Mouse (Mus musculus): Measurements from ENCODE around the gene Ceacam18. TPM values are rescaled to one million over a fixed set of nuclear protein-coding genes. Genes with fewer than 3 reads are reported as not detected.

Ceacam18 gene
- total RNA-seq (2014; fragmentation: Nextera tagmentation) (not detected in 2 replicates), total RNA-seq (2017) (not detected in 2 replicates)

DNA sequence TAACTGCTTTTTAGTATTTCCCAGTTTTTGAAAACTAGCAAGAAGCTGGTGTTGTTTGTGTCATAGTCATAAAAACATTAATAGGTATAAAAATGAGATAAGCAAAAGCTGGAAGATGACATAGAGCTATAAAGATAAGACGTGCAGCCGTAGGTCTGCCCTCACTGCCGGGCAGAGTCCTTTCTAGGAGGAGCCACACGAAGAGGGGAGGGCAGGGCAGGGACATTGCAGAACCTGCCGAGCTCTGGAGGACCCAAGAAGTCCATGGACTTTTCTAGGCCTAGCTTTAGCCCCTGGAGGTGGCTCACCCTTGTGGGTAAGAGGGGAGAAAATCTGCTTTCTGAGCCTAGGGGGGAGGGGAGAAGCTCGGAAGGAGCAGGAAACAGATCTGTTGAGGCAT lies at the start of gene Ceacam18:
Gene Ceacam18 (plus strand): TSS at position 208 of the 400 bp plus-strand sequence.
- no peak for ATAC-seq (replicated peaks; ENCODE audit: low FRiP score, low TSS enrichment, poor library complexity, severe bottlenecking)

DNA sequence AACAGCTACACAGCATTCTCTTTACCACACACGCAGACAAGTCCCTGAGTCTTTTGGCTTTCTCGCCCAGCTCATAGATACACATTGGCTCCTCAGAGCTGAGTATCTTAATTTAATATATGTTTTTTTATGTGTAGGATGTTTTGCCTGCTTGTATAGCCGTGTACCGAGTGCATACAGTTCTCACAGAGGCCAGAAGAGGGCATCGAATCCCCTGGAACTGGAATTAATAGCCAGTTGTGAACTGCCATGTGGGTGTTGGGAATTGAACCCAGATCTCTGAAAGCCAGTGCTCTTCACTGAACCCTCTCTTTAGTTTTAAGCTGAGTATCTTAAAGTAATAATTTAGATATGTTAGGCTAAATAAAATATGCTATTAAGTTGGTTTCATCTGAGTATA lies 49.7 kb upstream of the Ceacam18 start:
- ATAC-seq (replicated peaks; ENCODE audit: low FRiP score, low TSS enrichment, poor library complexity, severe bottlenecking): no peak

DNA sequence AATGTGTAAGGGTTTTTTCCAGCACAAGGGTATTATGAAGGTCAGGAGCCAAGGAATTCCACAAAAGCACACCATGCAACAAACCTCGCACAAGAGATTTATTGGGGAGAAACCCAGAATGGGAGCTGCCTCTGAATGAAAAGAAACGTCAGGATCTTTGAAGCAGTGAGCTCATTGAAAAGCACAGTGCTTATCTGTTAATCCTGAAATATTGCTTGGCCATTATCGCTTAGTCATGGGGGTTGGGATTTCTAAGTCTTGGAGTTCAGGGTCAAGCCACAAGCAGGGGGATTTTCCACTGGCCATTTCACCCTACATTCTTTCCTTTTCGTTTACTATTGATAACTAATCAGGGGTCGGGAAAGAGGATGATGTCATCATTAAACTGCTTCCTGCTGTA lies 32.6 kb upstream of the Ceacam18 start:
- no peak for ATAC-seq (replicated peaks; ENCODE audit: low FRiP score, low TSS enrichment, poor library complexity, severe bottlenecking)

DNA sequence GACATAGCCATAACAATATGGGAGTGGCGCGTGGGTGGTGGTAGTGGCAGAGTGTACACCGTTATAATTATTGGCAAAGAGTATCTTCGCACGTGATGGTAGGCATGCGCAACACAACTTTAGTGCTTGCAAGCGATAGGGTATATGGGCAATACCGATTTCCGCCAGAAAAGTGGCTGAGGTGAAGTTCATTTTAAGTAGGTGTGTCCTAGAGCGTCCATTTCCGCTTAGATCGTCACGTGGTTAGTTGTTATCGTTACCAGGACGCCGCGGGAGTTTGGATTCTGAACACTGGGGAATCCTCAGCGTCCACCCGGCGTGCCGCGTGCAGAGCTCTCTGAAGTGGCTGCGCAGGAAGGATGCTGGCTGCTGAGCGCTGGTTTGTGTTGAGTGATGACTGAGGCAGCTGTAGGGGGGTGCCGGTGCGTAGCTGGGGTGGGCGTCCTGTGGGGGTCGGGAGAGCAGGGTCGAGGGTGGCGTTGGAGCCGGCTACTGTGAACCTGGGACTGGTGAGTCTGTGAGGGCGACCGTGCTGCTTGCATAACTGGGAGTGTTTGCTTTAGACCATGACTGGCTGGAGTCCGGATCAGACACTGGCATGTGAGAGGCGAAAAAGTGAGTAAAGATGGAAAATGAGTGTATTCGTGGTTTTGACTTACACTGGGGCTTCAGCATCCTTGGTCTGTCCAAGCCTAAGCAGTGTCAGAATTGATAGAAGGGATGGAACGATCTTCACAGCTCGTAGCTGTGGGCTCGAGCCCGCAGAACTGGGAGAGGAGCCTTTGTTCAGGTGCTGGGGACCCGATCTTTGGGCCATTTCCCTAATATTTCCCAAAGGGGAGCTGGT lies 27.4 kb upstream of the Ceacam18 start, which contains the start of gene Zfp819:
Gene Zfp819 (plus strand): TSS at position 274 of the 847 bp plus-strand sequence.
- peak; percentile 44 for ATAC-seq (replicated peaks; ENCODE audit: low FRiP score, low TSS enrichment, poor library complexity, severe bottlenecking)

DNA sequence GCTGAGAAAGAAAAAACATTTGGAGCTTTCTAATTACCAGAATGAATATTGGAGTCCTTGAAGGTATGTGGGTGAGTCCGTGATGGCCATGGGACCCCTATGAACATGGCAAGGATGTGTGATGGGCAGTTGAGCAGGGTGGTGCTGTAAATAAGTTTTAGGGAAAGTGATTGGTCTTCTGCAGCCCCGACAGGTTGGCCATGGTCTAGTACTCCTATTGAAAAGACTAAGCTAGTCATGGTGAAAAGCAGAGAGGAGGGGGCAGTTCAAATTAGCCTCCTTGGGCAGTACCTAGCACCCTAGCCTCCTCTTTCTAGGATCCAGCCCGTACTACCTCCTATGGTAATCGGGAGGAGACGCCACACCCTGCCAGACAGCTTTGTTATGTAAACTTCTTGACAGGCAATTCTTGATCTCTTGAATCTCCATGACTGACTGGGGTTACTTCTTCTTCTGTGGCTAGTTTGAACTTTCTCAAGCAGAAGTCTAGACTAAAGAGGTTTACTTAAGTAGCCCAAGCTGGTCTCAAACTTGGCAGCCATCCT lies 26.7 kb upstream of the Ceacam18 start:
- no peak for ATAC-seq (replicated peaks; ENCODE audit: low FRiP score, low TSS enrichment, poor library complexity, severe bottlenecking)

DNA sequence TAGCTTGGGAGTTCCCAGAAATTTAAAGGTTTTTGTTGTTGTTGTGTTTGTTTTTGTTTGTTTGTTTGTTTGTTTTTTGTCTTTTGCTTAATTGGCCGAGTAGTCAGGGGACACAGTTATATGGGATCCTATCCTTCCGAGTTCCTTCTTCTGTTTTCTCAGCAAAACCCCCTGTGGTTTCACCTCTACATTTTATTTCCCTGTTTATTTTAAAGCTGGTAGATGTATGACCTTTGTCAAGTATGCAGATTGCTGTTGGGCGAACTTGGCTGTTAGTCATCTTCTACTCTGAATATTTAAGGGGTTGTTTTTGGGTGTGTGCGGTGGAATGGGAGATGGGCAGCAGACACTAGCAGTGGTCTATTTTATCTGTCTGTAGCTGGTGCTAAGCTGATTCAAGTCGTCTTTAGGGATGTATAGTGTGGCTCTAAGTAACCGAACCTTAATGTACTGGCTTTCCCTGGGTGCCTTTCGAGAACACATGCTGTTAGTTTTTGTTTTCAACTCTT lies 26.1 kb upstream of the Ceacam18 start:
- ATAC-seq (replicated peaks; ENCODE audit: low FRiP score, low TSS enrichment, poor library complexity, severe bottlenecking): no peak

DNA sequence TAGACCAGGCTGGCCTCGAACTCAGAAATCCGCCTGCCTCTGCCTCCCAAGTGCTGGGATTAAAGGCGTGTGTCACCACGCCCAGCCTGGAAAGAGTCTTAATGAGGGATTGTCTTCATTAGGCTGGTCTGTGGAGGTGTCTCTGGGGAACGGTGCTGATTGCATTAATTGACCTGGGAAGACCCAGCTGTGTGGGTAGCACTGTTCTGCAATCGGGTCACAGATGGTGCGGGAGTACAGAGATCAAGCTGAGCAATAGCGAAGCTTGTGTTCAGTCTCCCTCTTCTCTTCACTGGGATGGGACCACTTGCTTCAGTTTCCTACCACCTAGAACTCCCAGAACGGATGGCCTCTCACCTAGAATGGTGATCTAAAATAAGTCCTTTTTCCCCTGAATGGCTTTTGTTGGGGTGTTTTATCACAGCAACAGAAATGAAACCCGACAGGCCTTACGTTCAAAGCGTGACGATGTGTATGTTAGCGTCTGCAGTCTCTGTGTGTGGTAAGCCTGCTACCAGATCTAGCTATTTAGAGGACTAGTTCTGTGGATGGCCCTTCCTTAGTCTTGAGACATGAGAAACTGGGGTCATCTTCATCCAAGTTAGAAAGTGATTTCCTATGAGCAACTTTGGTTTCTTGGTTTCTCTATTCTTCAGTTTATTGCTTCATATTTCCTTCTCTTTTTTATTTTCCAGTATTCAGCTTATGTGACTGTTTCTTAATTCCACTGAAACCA lies 20.5 kb upstream of the Ceacam18 start:
- ATAC-seq (replicated peaks; ENCODE audit: low FRiP score, low TSS enrichment, poor library complexity, severe bottlenecking): no peak

DNA sequence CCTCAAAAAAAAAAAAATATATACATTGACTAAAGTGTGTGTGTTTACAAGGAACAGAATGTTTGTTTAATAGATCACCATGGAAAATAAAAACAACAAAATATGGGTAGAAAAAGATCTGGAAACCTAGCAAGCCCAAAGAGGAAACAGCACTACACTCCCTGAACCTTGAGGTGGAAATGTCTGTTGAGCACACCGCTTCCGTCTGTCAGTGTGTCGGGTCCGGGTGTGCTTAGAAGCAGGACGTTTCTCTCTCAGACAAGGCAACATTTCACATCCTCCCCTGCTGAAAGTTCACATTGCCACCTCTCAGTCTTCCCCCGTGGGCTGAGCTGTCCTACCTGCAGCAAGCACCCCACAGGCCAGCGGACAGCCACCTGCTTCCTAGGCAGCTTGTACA lies 11.6 kb upstream of the Ceacam18 start:
- no peak for ATAC-seq (replicated peaks; ENCODE audit: low FRiP score, low TSS enrichment, poor library complexity, severe bottlenecking)

DNA sequence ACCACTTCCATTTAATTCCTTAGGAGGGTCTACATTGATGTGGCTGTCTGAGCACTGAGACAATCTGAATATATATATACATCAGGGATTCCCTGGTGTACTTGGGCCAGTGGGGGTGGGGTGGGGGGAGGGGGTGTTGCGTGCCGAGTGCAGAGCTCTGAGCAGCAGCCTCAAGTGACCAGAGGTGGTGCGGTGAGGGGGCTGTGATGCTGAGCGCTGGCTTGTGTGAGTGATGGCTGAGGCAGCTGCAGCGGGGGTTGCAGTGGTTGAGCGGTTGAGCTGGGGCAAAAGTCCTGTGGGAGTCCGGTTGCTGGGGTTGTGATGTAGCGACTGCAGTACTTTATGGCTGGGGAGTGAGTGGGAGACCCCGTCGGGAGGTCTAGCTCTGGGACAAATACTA lies 10.7 kb upstream of the Ceacam18 start:
- no peak for ATAC-seq (replicated peaks; ENCODE audit: low FRiP score, low TSS enrichment, poor library complexity, severe bottlenecking)

DNA sequence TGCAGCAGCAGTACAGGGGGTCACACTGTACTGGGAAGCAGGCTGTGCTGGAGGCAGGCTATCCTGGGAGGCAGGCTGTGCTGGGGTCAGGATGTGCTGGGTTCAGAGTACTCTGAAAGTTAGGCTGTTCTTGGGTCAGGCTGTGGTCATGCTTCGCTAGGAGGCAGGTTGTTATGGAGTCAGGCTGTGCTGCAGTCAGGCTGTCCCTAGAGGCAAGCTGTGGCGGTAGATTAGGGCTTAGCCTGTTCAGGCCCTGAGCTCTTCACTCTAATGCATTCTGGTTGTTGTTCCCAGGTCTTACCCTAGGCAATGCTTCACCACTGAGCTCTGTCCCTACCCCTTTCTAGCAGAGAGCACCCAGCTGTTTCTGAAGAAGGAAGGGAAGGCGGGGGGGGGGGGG lies 9.4 kb upstream of the Ceacam18 start:
- ATAC-seq (replicated peaks; ENCODE audit: low FRiP score, low TSS enrichment, poor library complexity, severe bottlenecking): no peak

DNA sequence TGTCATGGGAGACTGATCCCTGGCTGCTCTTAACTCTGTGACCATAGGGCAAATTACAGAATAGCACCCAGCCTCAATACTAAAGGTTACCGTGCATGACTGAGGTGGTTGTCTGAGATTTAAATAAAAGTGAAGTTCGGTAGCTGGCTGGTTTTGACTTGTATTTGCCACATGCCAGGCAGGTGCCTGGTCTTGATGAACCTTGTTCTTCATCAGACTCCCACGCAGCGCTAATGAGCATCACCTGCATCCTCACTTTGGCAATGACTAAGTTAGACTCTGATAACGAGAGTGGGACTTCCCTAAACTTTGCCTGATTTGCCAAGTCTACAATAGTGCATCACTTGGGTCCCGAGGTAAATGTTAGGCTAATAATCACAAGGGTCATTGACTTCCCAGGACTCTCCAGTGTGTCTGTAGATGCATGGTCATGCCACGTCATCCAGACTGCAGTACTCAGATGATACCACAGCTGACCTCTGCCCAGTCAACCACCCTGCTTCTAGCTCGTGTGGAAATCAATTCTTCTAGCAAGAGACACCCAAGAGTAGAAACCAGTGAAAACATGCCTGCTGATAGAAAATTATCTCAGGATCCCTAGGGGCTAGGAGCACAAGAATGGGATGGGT lies 8.6 kb upstream of the Ceacam18 start:
- no peak for ATAC-seq (replicated peaks; ENCODE audit: low FRiP score, low TSS enrichment, poor library complexity, severe bottlenecking)

DNA sequence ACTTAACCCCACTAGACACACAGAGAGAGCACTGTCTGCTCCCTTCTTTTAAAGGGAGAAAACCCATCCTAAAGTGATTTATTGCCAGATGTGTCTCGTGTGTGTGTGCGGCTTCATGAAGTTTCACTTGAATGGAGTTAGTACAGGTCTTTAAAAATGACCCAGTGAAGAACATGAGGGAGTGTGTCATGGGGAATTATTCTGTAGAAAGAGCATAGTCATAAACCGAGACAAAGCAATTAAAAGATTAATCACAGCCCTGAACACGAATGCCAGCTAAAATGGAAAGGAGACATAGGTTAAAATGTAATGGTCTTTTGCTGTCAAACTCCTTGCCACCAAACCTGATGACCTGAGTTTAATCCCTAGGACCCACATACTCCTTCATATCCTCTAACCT lies 567 bp upstream of the Ceacam18 start:
- no peak for ATAC-seq (replicated peaks; ENCODE audit: low FRiP score, low TSS enrichment, poor library complexity, severe bottlenecking)

DNA sequence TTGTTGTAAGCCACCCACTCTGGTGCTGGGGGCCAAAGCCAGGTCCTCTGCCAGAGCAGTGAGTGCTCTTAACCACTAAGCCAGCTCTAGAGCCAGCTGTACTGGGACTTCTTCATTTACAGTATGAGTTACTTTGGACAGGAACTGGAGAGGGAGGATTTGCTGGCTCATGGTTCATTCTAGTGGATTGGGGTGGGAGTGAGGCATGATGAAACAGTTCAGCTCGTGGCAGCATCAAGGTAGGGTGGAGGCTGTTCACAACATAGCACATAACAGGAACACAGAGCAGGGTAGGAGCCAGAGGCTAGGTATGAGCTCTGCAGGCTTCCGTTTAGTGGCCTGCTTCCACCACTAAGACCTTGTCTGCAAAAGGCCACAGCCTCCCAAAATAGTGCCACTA lies 1.7 kb downstream of the Ceacam18 start:
- no peak for ATAC-seq (replicated peaks; ENCODE audit: low FRiP score, low TSS enrichment, poor library complexity, severe bottlenecking)

DNA sequence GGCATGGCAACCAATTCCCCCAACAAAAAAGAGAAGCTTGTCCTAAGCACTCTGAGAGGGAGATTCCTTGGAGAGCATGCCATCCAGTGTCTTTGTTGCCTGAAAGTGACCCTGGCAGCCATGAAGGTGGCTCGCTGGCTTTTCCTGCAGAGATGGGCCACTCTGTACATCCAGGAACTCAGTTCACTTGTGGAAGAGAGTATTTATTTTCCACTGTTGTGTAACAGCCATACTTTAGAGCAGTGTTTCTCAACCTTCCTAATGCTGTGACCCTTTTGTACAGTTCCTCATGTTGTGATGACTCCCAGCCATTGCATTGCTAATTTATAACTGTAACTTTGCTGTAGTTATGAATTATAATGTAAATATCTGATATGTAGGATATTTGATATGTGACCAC lies 2.6 kb downstream of the Ceacam18 start:
- ATAC-seq (replicated peaks; ENCODE audit: low FRiP score, low TSS enrichment, poor library complexity, severe bottlenecking): no peak

DNA sequence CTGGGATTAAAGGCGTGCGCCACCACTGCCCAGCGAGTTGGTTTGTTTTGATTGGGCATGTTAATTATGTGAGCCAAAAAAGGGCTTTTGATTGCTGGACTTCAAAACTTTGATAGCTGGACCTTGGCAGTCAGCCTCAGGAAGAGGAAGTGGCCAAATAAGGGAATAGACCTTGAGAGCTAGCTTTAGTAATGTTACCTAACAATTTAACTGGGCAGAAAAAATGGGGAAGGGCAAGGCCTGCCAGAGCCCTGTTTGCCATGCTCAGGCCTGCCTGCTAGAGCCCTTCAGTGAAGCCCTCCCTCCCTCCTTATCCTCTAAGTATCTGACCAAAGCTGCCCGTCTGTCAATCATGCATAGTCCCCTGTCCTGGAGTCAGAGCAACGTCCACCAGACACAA lies 8.1 kb downstream of the Ceacam18 start:
- no peak for ATAC-seq (replicated peaks; ENCODE audit: low FRiP score, low TSS enrichment, poor library complexity, severe bottlenecking)

DNA sequence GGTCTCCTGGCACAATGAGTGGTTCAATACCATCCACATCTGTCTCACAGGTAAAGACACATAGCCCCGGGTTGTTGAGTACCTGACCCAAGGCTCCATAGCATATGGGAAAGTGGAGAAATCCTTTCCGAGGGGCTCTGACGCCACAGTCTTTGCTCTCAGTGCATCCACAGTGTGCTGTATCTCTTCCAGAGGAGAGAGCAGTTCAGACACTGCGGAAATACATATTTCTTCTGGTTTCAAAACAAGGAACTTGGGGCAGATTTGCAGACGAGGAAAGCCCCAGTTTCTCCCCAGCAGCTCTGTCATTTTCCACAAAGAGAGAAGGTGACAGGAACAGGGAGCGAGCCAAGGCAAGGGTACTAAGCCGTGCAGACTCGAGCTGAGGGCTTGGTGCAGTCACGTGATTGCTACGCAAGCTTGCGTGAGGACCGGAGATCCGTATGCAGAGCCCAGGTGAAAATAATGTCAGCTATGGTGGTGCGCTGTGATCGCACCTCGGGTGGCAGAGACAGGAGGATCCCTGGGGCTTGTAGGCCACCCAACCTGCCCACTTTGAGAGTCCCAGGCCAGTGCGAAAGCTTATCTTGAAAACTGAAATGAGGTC lies 8.6 kb downstream of the Ceacam18 start:
- ATAC-seq (replicated peaks; ENCODE audit: low FRiP score, low TSS enrichment, poor library complexity, severe bottlenecking): no peak

DNA sequence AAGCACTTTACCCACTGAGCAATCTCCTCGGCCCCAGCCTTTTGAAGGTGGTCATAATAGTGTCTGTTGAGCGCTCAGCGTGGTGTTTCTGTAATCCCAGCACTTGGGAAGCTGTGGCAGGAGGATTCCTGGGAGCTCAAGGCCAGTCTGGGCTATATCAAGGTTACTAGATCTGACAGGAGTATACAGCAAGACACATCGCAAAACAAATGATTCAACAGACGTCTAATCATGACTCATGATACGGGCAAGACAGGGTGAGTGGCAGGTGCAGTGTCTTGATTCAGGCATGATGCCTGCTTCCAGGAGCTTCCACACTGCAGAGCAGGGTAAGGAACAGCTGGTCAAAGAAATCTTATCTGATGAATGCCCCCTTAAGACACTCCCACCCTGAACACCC lies 18.2 kb downstream of the Ceacam18 start:
- no peak for ATAC-seq (replicated peaks; ENCODE audit: low FRiP score, low TSS enrichment, poor library complexity, severe bottlenecking)

DNA sequence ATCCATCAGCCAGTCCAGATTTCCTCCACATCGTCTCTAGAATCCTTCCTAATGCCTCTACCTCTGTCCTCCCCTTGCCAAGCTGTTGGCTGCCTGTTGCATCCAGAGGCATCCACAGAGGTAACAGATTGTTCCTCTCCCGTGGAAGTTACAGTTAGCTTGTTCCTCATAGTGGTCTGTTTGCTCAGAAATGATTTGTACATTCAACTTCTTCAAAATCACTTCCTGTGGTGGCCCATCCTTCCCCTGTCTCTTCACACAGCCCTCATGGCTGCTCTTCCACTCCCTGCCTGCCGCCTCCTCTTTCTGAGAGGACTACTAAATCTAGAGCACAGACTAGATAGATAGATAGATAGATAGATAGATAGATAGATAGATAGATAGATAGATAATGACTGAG lies 20.0 kb downstream of the Ceacam18 start:
- ATAC-seq (replicated peaks; ENCODE audit: low FRiP score, low TSS enrichment, poor library complexity, severe bottlenecking): no peak

DNA sequence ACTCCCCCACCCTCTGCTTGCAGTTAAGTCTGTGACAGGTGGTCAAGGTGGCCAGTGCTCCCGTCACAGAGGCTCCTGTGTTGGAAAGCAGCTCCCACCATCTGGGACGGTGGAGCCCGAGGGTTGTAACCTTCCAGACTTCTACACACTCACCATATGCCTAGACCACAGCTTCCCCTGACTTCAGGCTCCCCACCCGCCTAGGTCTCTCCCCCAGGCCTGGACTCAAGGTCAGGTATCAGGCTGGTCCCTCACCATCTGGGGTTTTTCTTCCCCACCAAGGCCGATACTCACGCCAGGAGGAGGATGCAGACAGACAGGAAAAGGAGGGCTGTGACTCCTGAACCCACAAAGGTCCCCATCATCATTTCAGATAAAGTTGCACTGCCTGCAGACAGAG lies 21.7 kb downstream of the Ceacam18 start:
- ATAC-seq (replicated peaks; ENCODE audit: low FRiP score, low TSS enrichment, poor library complexity, severe bottlenecking): no peak

Measured in megakaryocyte-erythroid progenitor cell, adult 5-6 weeks (primary cell).